Mouse (Mus musculus) heart, adult 18-20 months (tissue): ENCODE measurements around the gene Cars2. TPM values are rescaled to one million over a fixed set of nuclear protein-coding genes. Genes with fewer than 3 reads are reported as not detected.
"Not testable (repeated sequence)": the region's sequence is repeated elsewhere in the genome, so short reads cannot be mapped to it uniquely, and the experiment has no call there.

Experiments used
- DNase-seq, 2 experiments: peaks; one replicate each; pipeline ENCODE4 v3.0.0; 2021 to 2022; ENCODE audit warnings: mixed read lengths in 1 of 2
- total RNA-seq, 2 experiments: library from RNA; stranded (reverse); gene quantifications; 2 replicates each; pipeline ENCODE4 v1.2.3; 2021

Gene Cars2
- total RNA-seq, 2 experiments from 2014 or later = 51.6 to 52.2 TPM

DNA sequence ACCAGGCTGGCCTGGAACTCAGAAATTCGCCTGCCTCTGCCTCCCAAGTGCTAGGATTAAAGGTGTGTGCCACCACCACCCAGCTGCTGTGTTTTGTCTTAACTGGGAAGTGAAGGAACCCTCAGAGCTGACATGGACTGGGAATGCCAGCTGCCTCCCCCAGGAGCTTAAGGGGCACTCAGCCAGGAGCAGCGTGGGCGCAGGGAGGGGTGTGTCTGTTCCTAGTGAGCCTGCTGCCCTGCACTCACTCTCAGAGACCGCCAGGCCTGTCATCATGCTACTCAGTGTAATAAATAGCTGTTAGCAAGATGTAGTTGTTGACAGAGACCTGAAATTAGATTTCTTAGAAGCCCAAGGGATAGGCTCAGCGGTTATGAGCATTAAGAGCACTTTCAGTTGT lies 39.6 kb downstream of the Cars2 start:
- DNase-seq = no peak

DNA sequence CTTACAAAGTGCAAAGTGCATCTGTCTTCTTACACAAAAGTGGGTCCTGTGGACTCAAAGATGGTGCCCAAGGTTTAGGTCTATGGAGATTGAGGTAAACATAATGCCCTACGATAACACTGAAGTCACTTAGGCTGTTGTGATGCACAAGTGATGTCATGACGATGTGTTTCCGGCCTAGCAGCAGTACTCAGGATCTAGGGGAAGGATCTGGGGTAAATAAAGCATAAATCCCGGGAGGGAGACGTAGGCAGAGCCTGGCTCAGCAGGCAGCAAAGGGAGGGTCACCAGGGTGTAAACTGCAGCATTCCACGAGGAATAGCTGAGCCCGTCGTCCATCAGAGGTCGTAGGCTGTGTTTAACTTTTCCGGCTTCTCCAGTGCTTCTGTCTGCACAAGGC lies 41.7 kb downstream of the Cars2 start:
- DNase-seq = no peak

DNA sequence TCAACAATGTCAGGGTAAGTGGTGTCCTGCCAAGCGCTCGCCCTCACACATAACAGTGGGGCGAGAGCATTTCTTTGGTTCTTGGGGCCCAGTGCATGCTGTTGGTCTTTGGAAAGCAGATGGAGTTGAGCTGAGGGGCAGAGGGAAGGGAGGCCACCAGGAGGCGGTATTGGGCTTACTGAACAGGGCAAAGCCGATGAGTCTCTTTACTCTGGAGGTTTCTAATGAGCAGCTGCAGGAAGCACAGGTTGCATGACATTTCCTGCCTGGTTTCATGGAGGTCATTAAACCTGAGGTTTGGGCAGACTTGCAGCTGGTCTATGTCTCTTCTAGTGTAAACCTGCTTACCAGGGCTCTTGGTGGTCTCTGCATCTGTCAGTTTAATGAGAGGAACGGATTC lies 43.8 kb downstream of the Cars2 start:
- DNase-seq = peak in 1 of 2 experiments; percentile 66

DNA sequence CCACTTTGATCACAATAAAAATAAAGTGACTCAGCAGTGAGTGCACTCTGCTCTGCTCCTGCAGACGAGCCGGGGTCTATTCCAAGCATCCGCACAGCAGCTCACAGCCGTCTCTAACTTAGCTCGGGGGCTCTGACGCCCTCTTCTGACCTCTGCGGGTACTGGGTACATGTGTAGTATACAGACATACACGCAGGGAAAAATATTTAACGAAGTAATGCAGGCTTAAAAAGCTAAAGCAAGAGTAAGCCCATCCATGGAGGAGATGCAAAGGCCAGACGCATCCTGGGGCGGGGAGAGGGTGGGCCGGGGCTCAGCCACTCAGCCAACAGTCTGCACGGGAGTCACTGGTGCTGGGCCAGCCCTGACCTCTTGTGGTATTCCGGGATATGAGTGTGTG lies 44.5 kb downstream of the Cars2 start:
- DNase-seq = no peak

DNA sequence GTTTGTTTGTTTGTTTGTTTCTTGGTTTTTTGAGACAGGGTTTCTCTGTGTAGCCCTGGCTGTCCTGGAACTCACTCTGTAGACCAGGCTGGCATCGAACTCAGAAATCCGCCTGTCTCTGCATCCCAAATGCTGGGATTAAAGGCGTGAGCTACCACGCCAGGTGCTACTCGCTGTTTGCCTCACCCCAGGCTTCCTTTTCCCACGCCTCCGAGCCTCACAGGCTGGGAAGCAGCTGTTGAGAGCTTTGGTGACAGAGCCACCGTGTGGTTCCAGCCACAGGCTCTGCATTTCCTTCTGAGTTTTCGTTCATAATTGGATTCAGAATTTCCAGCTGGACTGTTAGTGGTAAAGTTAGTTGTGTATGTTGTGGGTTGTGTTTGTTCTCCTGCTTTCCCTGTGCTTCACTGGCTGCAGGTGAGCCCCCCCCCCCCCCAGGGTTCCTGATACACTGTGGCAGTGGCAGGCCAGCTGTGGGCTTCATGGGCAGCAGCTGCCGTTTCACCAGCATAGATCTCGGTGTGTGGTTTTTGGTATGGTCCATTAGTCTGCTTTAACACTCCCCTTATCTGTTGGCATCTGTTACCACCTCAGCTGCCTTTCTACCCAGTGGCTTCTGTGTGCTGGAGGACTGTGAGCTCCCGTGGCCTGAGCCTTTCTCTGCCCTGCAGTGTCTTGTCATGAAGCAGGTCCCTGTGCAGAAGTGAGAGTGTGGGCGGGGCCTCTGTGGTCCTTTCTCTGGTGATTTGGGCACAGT lies 46.9 kb downstream of the Cars2 start:
- no peak for DNase-seq

DNA sequence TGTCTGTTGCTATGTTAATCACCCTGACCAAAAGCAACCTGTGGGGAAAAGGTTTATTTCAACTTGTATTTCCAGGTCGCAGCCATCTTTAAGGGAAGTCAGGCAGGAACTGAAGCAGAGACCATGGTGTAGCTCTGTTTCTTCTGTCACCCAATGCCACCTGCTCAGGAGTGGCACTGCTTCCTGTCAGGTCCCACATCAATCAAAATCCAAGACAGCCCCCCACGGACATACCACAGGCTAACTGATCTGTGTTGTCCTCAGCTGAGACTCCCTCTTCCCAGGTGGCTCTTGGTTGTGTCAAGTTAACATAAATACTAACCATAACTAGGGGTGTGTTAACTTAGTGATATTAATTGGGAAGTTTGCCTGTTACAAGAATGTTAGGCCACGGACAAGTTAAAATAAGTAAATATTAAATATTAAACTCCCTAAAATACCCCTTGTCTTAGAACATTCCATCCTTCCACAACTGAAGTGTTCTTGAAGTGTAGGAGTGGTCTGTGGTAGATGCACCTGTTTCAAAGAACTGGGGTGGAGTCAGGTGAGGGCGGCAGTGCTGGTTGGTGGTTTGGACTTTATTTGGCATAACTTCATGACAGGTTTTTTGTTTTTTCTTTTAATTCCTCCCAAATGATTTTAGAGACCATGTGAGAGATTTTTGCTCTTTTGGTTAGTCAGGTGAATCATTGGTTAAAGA lies 51.6 kb downstream of the Cars2 start:
- no peak for DNase-seq

DNA sequence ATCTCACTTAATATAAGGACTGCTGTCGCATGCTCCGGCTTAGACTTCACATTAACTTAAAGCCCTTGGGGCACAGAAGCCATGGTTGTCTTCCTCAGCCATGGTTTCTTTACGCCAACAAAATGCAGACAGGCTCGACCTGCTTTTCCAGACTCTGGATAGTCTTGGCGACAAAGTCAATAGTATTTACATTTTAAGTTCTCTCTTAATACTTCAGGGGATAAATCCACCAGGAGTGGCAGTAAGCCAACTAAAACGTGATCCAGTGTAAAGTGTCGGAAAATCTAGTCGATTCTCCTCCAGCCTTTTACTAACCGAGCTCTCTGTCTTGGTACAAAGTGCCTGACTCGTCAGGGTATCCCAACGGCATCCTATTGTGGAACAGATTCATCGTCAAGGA lies 52.3 kb downstream of the Cars2 start:
- no peak for DNase-seq

DNA sequence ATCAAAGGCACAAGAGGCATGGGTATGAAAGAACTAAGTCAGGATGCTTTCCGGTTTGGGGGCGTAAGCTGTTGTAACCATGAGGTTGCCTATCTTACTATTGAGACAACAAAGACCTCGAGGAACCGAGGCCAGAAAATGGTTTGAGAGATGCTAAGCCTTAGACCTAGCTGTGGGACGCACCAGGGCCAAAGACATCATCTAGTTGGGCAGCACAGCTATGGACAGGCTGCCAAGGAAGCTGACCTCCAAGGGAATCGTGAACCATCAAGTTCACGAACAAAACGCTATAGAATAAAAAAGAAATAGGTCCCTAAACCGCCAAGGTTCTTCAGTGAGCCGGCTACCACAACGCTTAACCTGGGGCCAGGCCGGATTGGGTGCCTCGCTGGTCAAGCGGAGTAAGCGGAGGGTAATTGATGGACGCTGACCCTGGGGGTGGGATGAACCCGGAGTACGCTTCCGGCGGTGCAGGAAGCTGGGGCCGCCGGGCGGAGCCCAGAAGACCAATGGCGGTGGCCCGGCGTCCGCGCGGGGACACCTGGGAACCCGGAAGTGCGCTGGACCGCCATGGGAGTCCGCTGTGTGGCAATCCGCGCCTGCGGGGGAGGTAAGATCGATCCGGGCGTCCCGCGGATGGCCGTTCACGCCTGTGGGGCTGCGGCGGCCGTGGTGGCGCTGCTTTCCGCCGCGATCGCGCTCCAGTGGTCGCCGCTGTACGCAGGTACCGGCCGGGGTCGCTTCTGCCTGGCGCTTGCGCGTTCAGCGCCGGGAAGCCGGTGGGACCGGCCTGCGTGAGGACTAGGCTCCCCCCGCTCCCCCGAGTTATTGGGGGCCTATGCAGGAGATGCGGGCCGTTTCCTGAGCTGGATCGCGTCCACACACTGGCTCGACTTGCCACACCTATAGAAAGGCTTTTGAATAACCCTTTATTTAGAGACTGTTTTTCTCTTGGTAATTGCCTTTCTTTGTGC lies 53.3 kb downstream of the Cars2 start, which contains the start of gene Naxd:
Gene Naxd (plus strand): TSS at position 490 of the 974 bp plus-strand sequence.
- peak; percentile 91 to 95 for DNase-seq

DNA sequence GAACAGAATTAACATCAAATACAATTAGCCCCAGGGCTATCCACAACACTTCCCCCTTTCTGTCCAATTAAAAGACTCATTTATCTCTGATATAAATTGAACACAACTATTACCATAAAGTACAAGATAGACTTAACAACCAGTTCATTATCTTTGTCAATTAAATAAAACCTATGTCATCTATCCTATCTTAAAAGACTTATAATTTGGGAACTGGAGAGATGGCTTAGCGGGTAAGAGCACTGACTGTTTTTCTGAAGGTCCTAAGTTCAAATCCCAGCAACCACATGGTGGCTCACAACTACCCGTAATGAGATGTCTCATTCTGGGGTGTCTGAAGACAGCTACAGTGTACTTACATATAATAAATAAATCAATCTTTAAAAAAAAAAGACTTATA lies 58.2 kb downstream of the Cars2 start:
- not testable (repeated sequence) for DNase-seq

DNA sequence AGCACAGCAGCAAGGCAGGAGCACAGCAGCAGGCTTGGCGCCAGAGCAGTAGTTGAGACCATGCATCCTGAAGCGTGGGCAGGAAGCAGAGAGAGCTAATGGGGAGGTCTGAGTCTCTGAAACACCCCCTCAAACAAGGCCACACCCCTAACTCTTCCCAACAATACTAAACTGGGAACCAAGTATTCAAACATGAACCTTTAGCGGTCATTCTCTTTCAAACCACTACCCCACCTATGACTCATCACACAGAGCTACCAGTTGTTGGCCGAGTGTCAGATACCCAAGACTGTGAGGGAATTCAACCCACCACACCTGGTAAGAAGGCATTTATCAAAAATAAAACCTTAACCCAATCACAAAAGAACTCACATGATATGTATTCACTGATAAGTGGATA lies 63.4 kb downstream of the Cars2 start:
- DNase-seq = no peak

DNA sequence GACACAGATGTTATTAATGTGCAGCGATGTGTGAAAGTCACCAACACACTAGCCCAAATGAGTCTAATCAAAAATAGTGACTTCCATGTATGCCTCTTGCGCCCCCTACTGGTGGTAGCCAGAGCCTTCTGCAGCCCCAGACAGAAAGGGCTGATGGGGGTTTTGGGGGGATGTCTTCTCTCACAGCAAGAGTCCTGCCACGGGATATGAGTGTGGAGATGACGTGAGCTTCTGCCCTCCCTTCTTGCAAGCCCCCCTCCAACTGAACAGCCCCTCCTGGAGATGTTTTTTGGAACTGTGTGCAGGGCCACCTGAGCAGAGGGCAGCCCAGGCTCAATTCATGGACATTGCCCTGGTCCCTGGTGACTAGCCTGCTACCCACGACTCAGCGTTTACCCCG lies 64.4 kb downstream of the Cars2 start:
- DNase-seq = peak; percentile 65 to 90

DNA sequence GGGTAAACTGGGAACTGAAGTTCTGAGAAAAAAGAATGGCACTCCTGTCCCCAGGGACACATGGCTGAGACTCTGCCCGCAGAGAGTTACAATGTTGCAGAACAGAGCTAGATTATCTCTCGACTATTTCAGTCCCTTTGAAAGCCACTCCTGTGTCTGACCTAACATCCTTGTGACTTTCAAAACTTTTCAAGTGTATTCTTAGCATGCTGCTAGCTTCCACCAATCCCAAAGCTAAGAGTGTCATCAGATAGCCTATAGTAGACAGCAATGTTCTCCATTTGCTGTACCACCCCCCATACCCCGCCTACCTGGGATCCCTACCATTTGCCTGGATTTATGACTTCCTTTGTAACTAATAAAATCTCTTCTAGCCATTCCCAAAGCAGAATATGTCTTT lies 68.0 kb downstream of the Cars2 start:
- DNase-seq = peak; percentile 28 to 52

DNA sequence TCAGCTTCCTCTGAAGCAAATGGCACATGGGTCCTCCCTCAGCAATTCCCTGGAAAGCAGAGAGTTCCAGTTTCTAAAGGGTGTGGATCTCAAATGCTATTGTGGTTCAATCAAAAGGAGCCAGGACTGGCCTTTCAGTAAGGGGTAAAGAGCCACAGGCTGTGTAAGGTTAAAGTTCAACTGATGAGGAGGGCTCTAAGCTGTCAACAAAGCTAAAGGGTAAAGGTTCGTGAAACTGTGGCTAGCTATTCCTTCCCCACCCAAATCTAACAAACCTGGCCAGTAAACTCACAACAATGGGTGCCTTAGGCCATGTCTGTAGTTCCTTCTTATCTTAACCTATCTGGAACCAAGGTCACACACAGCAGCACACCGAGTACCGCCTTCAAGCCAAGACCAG lies 68.7 kb downstream of the Cars2 start:
- DNase-seq = no peak

DNA sequence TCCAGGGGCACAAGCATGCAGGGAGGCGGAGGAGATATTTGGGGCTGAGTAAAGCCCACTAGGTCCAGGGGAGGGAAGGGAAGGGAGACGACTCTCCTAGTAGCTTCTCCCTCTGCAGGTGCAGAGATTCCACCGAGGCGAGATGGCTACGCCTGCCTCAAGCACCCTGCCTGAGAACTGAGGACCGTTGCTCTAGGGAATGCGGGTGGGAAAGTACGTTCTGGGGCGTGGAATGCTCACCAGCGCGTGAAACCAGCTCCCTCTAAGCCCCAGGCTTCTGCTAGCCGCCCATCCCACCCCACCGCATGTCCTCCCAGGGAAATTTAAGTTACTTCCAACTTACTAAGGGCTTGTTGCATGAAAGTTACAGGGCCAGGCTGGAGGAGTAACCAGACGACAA lies 71.0 kb downstream of the Cars2 start:
- DNase-seq = no peak

DNA sequence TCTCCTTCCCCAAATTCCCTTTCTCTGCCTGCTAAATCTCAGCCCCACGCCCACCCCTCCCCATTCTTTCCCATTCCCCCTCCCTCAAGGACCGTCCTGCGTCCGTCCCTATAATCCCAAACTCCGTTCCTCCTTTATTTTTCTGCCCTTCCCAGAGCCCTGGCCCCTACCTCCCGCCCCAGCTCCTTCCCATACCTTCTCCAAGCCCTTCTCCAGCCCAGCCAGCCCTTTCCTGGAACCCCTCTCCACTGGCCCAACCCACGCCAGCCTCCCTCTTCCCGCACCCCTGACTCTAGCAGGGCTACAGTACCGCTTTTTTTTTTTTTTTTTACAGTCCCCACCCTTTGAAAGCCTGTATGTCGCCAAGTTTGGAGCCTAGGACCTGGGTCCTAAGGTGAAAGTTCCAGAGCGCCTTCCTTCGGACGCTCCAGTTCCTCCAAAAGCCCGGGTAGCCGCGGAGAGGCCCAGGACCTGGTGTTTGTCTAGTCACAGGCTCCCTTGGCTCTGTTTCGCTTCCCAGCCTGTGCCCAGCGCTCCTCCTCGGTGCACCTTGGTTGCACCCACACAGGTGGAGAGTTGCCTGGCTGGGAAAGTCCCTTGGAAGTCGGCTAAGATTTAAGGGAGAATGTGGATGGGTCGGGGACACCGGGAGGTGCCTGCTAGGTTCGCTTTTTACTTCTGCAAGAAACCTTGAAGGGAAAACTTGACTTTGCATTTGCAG lies 71.6 kb downstream of the Cars2 start:
- peak; percentile 17 to 30 for DNase-seq

DNA sequence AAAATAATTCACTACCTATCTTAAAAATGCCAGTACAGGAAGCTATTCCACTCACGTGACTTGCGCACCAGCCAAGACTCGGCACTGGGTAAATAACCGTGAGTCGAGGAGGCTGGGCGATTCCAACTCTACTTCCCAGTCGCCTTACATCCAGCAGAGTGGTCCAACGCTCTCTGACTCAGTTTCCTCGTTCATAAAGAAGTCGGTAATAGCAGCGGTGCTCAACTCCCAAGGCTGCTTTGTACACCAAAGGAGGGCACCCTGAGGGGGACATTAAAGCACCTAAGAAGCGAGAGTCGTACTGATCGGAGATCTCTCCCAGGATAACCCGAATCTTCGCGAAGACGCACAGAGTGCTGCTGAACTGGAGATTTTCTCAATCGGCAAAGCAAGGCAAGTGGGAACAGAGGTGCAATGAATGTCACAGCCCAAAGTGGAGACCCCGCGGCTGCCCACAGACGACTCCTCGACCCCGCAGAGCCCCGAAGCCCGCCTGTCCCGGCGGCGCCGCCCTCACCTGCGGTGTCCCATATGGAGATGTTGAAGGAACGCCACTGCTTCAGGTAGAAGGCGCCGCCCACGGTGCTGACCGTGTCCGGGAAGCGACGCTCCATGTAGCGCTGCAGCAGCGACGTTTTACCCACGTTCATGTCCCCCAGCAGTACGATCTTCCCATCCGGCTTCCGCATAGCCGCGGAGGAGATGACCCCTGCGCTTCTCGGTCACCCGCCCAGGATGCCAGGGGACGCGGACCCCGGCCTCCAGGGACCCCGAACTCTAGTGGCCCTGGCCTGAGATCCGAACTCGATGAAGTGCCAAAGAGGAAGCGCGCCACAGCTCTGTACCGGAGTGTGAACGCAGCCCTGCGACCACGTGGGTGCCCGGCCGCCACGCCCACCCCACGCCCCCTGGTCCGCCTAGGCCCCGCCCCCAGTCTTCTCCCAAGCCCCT lies 72.5 kb downstream of the Cars2 start, which contains the start of gene Rab20:
Gene Rab20 (minus strand): TSS at position 900 of the 951 bp plus-strand sequence.
- DNase-seq = peak; percentile 87 to 89

DNA sequence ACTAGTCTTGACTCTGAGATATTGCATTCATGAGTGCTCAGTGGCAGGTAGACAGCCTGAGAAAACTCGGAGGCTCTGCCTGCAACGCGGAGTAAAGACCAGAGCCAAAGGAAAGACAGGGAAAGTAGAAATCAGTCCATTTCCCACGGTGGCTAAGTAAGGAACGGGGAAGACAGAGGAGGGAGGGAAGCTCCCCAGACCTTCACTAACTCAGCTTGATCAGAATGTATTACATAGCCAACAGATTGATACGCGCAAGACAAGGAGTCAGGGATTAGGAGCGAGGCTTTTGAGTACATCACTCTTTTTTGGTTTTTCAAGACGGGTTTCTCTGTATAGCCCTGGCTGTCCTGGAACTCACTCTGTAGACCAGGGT lies 73.4 kb downstream of the Cars2 start:
- DNase-seq = no peak

DNA sequence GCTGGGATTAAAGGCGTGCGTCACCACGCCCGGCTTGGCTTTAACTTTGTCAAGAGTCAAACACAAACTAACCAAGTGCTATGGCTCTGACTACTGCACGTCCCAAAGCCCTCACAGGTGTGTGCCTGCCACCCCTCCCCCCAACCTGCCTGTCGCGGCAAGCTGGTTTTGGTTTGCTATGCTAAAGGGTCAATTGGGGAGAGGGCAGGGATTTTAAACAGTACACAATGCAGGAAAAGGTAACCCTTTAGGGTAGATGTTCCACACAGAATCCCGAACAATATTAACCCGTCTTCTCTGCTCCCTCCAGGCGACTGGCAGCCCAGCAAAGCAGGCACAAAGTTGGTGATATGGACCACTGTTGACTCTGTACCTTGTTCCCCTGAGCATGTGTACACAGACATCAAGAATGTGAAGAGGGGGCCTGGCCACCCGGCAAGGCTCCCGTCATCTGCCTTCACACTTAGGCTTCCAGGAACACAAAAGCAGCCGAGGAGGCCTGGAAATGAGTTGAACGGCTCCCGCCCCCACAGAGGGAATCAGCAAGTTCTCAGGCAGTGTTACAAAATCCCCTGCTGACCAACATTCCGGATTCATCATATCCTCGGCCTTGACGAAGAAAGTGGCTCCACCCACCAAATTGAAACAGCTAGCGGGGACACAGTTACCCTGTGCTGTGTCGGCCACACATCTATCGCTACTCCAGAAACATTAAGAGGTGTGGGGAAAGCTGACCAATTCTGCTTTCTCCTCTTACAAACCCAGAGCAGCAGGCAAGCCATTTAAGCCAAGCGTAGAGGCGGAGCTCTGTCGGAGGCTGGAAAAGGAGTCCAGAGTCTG lies 74.0 kb downstream of the Cars2 start:
- peak; percentile 84 to 86 for DNase-seq

DNA sequence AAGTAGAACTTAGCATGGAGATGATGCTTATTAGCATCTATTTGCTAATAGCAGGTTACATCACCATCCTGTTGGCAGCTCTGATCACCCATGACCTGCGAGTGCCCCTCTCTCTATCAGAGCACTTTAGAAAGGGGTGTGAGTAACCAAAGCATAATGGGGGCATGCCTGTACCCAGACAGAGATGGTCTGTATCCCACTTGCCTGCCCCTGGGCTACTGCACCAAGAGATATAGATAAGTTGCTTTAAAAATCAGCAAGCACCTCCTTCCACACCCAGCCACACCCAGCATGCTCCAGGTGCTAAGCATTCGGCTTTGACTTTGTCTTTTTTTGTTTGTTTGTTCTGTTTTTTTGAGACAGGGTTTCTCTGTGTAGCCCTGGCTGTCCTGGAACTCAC lies 74.7 kb downstream of the Cars2 start:
- peak in 1 of 2 experiments; percentile 25 for DNase-seq

DNA sequence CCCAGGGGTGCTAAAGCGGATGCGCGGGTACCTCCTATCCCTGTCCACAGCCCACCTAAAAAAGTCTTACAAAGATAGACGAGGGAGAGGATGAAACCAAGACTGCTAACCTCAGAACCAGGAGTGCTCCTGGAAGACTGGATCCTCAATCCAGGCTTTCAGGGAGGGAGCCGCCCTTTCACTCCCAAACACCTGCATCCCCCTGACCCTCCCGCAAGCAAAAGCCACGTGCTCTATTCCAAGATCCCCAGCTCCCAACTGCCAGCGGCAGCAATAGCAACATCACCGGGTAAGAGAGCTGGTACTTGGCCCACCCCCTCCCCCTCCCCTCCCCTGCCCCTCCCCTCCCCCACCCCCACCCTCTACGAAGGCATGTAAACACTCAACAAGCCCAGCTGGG lies 75.2 kb downstream of the Cars2 start:
- no peak for DNase-seq
